Mouse (Mus musculus) cerebellum, adult 2 months (tissue): ENCODE results near the gene Neurod6. TPM values are rescaled to one million over a fixed set of nuclear protein-coding genes. Genes with fewer than 3 reads are reported as not detected.

Experiments used
- DNase-seq, 2 experiments: peaks; one replicate each; pipeline ENCODE4 v3.0.0; 2021
- H3K27ac ChIP-seq: fragments of 200-500 bp; 2 replicates; pipeline ENCODE4 v1.5.1; 2012; ENCODE audit warnings: low read length, control low read depth, inconsistent platforms; ENCODE audit not compliant: insufficient read depth
- H3K27me3 ChIP-seq: fragments of 200-500 bp; 2 replicates; pipeline ENCODE4 v1.6.1; 2012; ENCODE audit warnings: inconsistent platforms, mild to moderate bottlenecking, low read length, moderate library complexity; ENCODE audit not compliant: control insufficient read depth, insufficient read depth
- H3K4me1 ChIP-seq: fragments of 200-500 bp; 2 replicates; pipeline ENCODE4 v1.6.1; 2011; ENCODE audit warnings: low read length; ENCODE audit not compliant: control insufficient read depth, insufficient read depth
- H3K4me3 ChIP-seq: fragments of 200-500 bp; replicated peaks from 2 replicates; pipeline ENCODE3; 2011; ENCODE audit warnings: mild to moderate bottlenecking, low read depth, low read length, control low read depth; ENCODE audit not compliant: insufficient read depth
- CTCF ChIP-seq: fragments of 200-500 bp; IDR thresholded peaks from 2 replicates; pipeline ENCODE4 v1.5.1; 2011; ENCODE audit warnings: low read depth, mild to moderate bottlenecking, control low read depth, low read length, moderate library complexity, borderline replicate concordance; ENCODE audit not compliant: insufficient read depth
- POLR2A ChIP-seq: fragments of 200-500 bp; IDR thresholded peaks from 2 replicates; pipeline ENCODE4 v1.6.1; 2011; ENCODE audit warnings: low read length, control low read depth, borderline replicate concordance; ENCODE audit not compliant: insufficient read depth
- WGBS: fragments of 180-500 bp; shearing (Covaris S2); methylation state at CpG from one replicate; pipeline ENCODE4 v1.1.7; 2018; 5-methylcytosine and 5-hydroxymethylcytosine counted together
- polyA plus RNA-seq: library from polyadenylated mRNA; depleted of rRNA; stranded (reverse); fragments of >200 nt; gene quantifications from 2 replicates; pipeline ENCODE4 v1.2.3, GENCODE M21; 2012; rRNA removed

The Neurod6 gene
- polyA plus RNA-seq, 1 experiment, result 5.6 TPM

GRCm38 (mm10) chr6:55646111-55646823 is 34.8 kb downstream of the Neurod6 start:
- no peak overlapping the region for H3K4me3 ChIP-seq
- DNase-seq, result peak in 1 of 2 experiments; percentile 15
- WGBS, result 43% methylated on average over 14 of the region's 14 CpGs
- no peaks in the 10 kb centered on the region for H3K4me1 ChIP-seq
- no peaks in the 10 kb centered on the region for H3K27me3 ChIP-seq
- no peak for TF ChIP-seq CTCF
- no peak for TF ChIP-seq POLR2A
- H3K27ac ChIP-seq, result no peak overlapping the region

- H3K27ac ChIP-seq, result no peak overlapping the region
Measured at GRCm38 (mm10) chr6:55634662-55635061, 46.4 kb downstream of the Neurod6 start.

More at GRCm38 (mm10) chr6:55634662-55635061, 46.4 kb downstream of the Neurod6 start:
- TF ChIP-seq POLR2A (no peak), CTCF (no peak)
- no peaks in the 10 kb centered on the region for H3K4me1 ChIP-seq
- no peaks in the 10 kb centered on the region; the same call in 1 of the 2 replicates for H3K27me3 ChIP-seq
- H3K4me3 ChIP-seq, result no peak overlapping the region
- 75% methylated on average over 1 of the region's 1 CpGs for WGBS
- no peak for DNase-seq

Other genes starting within 250 kb of the Neurod6 start
- gene Adcyap1r1, start 229.3 kb downstream of the Neurod6 start, polyA plus RNA-seq, result 71.6 and 77.6 TPM in 2 replicates
- gene Itprid1, start 155.6 kb upstream of the Neurod6 start, polyA plus RNA-seq, result not detected in 2 replicates